Mouse (Mus musculus) ovary, postnatal 36 days (tissue): ENCODE measurements around the gene Aurkaip1.
"Not testable (repeated sequence)": the region's sequence is repeated elsewhere in the genome, so short reads cannot be mapped to it uniquely, and the experiment has no call there.

Experiments used
- DNase-seq: peaks from one replicate; pipeline ENCODE4 v3.0.0; 2022; ENCODE audit warnings: low spot score, mixed read lengths

Gene Aurkaip1

DNA sequence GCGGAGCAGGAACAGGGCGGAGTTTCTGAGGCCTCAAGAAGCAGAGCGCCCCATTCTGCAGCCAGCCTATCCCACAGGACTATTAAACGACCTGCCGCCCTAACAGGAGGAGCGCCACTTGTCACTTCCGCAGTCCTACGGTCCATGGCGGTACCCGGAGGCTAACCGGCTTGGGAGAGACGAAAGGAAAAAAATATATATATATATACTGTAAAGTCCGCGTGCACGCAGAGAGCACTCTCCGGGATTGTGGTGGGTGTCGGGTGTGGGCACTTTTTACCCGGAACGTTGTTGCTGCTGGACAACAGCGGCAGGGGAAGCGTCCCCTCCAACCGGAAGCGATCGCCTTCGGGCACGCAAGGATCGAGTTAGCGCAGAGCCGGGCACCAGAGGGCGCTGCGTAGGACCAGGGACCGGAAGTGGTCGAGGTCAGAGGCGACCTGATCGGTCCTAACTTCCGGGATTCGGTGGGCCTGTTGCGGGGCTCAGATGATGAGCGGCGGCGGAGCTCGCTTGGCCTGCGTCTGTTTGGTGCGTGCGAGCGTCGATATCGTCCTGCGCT lies at the start of gene Aurkaip1:
TSS of gene Aurkaip1 (plus strand) at position 68 of the 562 bp plus-strand sequence.
- peak; percentile 96 for DNase-seq

DNA sequence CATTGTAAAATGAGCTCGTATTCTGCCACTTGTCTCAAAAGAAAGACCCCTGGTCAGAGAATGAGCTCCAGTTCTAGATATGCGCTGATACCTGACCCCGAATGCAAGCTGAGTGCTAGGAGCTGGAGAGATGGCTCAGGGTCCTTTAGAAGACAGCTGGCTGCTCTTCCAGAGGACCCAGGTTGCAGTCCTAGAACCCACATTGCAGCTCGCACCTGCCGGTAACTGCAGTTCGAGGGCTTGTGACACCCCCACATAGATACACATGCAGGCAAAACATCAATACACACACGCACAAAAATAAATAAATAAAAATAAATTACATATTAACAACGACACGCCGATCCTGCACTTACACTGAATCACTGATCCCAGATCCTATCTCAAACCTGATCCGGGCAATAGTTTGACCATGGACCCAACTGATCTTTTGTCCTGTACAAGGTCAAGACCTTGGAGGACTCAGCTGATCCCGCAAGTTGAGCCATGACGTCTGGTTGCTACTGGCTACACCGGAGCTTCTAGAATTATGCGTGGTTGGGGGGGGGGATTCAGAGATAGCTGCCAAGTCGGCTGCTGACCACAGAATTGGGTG lies 47.5 kb upstream of the Aurkaip1 start:
- DNase-seq = no peak

DNA sequence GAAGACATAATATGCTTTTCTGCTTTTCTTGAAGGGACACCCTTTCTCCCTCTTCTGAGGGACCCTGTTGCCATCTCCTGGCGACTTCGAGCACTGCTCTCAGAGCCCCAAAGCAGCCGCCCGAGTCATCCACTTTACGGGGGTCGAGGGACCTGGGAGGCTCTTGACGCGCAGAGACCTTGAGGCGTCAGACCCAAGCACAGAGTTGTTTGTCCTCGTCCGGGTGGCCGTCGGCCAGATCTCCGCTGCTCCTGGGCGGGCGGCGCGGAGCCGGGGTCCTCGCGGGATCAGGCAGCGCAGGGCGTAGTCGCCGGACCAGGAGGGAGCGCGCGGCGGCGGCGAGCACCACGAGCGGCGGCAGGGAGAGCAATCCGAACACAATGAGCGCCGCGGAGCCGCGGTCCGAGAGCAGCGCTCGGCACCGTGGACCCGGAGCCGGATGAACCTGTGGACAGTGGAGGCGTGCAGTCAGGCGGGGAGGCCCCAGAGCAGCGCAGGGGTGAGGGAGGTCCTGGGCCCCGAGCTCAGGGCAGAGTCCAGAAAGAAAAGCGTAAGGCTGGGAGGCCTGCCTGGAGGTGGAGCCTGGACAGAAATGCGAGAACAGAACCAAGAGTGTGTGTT lies 46.9 kb upstream of the Aurkaip1 start:
- DNase-seq = peak; percentile 84

DNA sequence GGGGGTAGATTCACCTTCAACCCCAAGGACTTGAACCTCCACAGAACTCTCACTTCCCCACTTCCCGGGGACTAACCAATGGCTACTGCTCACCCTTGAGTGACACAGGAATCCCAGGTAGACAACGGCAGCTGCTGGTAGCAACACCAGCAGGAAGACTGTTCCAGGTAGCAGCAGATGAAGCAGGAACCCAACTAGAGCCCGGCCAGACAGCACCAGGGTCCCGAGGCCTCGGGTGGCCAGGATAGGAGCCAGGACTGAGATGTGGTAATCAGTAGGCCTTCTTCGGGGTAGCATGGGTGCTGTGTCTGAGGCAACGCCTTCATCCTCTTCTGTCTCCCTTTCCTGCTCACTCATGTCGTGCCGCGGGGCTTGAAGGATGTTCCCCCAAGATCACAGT lies 45.8 kb upstream of the Aurkaip1 start:
- DNase-seq = no peak

DNA sequence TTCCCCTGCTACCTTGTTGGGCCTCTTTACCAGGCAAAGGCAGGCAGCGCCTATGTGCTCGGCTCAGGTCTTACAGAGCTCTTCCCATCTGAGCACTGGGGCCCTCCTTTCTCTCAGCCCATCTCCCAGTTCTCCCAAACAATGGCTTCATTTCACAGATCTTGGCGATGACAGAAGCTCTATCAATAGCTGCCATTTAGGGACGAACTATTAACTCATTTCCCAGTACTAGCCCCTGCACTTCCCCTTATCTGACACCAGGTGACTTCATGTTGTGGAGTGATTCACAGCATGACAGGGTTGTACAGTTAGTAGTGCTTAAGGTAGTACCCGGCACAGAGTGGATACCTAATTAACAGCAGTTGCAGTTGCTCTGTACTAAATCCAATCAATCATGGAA lies 45.3 kb upstream of the Aurkaip1 start, which contains the start of gene Tmem88b:
TSS of gene Tmem88b (minus strand) at position 56 of the 400 bp plus-strand sequence.
- no peak for DNase-seq

DNA sequence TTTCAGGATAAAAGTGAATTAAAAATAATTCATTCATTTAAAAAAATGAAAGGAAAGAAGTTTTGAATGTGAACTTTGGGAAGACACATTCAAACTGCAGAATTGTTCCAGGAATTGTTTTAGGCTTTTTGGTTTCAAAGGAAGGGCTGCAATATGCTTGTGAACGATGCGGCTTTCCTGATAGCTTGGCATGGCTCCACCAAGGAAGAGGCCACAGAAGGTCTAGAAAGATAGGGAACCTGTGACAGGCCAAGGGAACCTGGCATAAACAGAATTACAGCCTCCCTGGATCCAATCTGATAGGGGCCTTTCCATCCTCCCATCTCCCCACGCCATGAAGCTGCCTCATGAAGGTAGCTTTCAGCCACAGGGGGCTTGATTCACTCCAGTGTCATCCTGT lies 42.8 kb upstream of the Aurkaip1 start:
- no peak for DNase-seq

DNA sequence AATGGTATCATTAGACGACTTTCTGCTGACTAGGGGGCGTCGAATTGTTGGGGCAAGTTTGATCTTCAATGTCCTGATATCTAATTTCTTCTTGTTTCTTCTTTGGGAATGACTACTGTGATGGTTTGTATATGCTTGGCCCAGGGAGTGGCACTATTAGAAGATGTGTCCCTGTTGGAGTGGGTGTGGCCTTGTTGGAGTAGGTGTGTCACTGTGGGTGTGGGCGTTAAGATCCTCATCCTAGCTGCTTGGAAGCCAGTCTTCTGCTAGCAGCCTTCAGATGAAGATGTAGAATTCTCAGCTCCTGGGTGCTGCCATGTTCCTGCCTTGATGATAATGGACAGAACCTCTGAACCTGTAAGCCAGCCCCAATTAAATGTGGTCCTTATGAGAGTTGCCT lies 42.2 kb upstream of the Aurkaip1 start:
- not testable (repeated sequence) for DNase-seq

DNA sequence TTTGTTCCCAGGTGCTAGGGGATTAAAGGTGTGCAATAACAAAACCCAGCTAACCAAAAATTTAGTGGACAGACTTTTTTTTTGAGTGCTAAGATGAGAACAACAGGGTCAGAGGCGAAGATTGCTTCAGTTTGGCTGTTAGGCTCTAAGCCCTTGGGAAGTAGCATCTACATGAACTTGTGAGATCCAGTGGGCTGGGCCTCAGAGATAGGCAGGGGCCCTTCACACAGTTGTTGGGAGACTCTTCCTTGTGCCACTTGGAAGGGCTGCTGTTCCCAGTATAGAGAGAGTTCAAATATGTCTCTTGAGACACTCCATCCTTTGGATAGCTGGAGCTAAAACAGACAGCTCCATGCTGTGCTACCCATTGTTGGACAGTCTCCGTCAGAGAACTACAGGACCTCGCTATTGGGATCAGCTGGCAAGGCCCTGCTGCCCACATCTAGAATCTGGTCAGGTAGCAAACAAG lies 41.0 kb upstream of the Aurkaip1 start, which contains the start of gene Ankrd65:
TSS of gene Ankrd65 (plus strand) at position 419 of the 469 bp plus-strand sequence.
- no peak for DNase-seq

DNA sequence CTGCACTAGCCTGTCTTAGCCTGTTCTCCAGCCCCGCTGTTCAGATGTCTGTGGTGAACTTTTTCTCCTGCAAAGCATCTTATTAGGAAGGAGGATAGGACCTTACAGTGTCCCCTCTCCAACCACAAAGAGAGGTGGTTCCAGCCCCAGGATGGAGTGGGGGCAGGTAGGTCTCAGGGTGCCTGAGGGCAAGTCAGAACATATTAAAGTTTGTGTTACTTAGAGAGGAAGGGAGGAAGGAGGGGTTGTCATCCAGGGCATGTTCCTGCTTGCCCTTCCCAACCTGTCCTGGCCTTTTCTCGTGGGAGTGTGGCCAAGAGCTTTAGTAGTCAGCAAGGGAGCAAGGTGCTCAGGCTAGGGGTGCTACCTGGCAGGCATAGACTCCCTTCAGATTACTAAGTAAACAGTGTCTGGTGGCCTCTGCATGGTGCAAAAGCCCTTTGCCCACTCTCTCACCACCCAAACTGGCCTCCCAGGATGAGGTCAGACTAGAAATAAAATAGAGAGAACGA lies 40.4 kb upstream of the Aurkaip1 start:
- DNase-seq = no peak

DNA sequence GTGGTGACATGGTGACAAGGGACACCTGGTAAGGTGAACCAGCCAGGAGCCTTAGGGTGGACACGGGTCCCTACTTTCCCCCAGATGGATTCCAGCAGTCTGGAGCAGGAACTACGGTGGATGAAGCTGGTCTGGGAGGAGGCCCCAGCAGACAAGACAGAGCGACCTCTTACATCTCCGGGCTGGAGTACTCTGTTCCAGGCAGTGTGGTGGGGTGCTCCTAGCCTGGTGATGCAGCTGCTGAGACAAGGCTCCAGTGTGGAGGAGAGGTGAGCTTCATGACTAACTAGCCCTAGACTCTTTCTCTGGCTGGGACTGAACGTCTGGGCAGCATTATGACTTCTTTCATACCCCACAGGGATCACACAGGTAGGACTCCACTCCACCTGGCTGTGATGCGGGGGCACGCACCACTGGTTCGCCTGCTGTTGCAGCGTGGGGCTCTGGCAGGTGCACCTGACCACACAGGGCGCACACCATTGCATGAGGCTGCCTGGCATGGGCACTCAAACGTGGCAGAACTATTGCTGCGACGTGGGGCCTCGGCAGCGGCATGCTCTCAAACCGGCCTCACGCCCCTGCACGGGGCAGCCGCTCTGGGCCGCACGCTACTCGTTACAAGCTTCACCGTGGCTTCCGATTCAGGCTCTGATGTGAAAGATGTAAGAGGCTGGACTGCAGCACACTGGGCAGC lies 39.7 kb upstream of the Aurkaip1 start:
- DNase-seq = no peak

DNA sequence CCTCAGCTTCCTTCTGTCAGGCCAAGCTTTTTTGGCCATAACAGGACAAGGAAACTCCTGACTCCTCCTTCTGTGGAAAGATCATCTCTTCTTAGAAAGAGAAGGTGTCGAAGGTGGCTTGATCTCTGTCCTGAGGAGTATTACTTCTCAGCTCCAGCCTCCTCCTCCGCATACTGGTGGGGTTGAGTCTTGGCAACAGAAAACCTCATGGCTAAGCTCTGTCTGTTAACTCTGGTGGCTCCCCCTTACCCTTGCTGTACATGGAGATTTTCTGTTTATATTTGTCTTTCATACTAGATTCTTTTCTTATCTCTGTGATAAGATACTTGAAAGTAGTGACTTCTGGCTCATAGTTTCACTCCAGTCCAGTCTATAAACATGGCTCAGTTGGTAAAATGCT lies 37.3 kb upstream of the Aurkaip1 start:
- DNase-seq = no peak

DNA sequence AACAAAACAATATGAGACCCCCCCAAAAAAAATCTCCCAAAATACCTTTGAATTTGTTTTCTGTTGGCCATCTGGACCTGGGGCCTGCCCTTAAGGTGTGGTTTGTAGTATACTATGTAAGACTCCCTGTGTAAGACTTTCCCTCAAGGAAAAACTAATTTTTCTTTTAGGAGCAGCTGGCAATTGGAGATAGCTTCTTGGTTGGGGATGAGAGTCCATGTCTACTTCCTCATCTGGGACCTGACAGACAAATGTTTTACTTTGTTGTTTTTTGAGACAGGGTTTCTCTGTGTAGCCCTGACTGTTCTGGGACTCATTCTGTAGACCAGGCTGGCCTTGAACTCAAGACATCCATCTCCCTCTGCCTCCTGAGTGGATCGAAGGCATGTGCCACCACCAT lies 29.0 kb upstream of the Aurkaip1 start:
- no peak for DNase-seq

DNA sequence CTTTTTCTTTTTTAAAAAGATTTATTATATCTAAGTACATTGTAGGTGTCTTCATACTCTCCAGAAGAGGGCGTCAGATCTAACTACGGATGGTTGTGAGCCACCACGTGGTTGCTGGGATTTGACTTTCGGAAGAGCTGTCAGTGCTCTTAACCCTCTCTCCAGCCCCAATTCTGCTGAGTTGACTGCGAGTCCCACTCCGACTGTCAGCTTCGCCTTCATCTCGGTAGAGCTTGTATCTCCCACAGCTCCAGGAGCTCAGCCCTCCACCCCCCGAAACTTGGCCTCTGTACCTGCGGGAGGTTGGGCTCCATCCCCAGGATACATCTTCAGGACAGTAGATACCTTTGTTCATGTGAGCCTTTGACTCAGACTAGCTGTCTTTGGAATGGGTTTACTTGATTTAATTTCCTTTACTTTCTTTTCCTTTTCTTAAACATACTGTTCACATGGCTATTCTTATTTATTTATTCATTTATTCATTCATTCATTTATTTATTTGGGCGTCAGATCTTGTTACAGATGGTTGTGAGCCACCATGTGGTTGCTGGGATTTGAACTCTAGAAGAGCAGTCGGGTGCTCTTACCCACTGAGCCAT lies 28.2 kb upstream of the Aurkaip1 start, which contains the start of gene Mrpl20:
TSS of gene Mrpl20 (plus strand) at position 138 of the 599 bp plus-strand sequence.
- no peak for DNase-seq

DNA sequence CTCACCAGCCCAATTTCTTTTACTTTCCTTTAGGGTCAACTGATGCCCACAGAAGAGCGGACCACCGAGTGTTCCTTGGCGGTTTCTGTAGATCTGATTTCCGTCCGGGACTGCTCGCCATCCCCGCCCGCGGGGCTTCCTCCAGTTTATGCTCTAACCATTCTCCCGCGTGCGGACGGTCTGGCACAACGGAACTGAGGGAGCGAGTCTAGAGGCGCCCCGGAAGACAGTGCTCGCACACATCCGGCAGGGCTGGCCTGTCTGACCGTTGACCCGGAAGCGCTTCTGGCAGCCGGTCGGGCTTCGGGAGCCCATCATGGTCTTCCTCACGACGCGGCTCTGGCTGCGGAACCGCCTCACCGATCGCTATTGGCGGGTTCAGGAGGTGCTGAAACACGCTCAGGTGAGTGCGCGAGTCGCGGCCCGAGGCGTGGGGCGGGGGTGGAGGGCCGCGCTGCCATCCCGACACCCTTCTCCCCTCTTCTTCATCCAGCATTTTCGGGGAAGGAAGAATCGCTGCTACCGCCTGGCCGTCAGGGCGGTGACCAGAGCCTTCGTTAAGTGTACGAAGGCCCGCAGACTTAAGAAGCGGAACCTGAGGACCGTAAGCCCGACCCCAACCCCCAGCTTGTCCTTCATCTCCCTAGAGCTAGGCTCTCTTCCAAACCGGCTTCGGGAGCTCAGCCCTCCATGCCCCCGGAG lies 27.6 kb upstream of the Aurkaip1 start:
- peak; percentile 95 for DNase-seq

DNA sequence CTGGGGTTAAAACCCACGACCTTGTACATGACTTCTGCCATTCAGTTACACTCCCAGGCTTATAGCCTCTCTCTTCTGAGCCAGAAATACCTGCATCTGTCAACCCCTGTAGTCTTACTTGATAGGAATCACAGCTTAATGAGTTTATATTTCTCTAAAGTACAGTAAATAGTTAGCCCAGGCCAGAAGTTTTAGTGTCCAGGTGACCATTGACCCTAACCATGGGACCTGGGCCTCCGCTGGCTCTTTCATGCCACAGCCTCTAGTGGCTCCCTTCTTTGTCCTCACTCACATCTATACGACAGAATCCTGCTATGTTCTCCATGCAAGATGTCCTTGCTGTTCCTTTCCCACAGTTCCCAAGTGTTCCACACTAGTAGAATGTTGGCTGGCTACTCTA lies 23.2 kb upstream of the Aurkaip1 start:
- DNase-seq = no peak

DNA sequence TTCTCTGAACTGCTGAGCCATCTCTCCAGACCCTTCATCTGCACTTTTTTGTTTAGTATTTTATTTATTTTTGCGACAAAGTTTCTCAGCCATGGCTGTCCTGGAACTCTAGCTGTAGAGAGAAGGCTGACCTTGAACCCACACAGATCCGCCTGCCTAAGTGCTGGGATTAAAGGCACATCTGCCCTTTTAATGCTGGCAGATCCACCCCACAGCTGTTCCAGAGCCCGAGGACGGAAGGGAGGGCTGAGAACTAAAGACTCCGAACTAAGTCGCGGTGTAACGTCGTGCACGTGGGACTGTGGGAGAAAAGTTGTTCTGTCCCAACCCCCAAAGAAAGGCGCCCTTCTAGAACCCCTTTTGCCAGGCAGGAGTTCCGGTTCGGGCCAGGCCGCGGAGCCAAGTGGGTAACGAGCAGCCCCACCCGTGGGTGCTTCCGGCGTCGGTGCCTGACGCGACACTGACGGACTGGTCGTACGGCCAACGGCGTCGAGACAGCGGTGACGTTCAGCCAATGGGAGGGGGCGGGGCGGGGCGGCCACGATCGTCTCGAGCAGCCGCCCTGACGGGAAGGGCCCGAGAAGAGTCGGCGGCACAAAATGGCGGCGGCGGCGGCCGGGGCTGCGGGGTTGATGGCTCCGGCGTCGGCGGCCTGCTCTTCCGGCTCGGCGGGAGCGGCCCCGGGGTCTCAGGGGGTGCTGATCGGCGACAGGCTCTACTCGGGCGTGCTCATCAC lies 19.0 kb upstream of the Aurkaip1 start, which contains the start of gene Ccnl2:
TSS of gene Ccnl2 (plus strand) at position 561 of the 736 bp plus-strand sequence.
- peak; percentile 92 for DNase-seq

DNA sequence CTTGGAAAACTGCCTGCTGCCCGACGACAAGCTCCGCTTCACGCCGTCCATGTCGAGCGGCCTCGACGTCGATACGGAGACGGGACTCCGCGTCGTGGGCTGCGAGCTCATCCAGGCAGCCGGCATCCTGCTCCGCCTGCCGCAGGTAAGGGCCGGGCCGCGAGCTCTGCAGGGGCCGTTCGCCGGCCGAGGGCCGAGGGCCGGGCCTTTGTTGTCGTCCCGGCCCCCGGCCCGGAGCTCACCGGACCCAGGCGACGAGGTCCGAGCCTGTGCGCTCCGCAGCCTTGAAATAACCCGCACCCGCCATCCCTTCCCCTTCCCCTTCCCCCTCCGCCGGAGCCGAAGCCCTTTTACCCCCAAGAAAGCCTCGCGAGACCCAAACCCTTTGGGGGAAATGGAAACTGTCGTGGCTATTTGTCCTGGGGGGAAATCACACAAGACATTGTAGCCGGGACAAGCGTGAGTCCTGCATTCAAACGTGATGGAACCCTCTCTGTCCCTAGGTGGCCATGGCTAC lies 18.3 kb upstream of the Aurkaip1 start:
- no peak for DNase-seq

DNA sequence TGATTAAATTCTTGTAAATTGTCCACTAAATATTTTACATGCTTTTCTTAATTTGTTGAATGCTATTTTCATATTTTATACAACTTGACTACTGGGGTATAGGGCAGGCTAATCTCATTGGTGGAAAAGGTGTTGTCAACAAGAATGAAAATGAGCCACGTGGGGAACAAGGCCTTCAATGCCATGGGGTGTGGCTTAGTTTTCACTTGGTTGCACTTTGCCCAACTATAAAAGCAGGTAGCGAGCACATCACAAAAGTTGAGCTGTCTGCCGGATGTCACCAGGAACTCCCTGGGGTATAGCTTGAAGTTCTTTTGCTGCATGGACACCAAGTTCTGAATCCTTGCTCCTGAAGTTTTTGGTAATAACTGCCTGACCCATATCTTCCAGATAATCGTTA lies 13.5 kb upstream of the Aurkaip1 start:
- DNase-seq = no peak

DNA sequence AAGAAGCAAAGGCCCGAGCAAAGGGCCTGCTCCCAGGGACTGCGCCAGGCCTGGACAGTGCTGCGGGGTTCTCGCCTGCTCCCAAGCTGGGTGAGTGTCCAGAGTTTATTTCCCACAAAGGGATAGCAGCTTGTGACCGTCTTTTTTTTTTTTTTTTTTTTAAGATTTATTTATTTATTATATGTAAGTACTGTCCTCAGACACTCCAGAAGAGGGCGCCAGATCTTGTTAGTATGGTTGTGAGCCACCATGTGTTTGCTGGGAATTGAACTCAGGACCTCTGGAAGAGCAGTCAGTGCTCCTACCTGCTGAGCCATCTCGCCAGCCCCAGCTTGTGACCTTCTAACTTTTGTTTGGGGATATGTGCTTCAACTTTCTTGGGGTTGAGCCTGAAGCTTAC lies 10.0 kb upstream of the Aurkaip1 start:
- DNase-seq = no peak

DNA sequence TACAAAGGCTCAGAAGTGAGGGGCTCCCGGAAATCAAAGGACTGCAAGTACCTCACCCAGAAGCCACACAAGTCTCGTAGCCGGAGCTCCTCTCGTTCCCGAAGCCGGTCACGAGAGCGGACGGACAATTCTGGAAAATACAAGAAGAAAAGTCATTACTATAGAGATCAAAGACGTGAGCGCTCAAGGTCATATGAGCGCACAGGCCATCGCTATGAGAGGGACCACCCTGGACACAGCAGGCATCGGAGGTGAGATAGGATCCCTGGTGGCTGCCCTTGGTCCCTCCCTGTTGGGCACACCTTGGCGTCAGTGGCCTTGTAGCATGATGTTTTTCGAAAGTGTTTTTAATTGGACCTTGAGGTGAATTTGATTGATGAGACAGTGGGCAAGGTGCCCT lies 7.6 kb upstream of the Aurkaip1 start:
- no peak for DNase-seq
